Mouse (Mus musculus) urinary bladder, postnatal 0 days (tissue): ENCODE results near the gene Nnmt. TPM values are rescaled to one million over a fixed set of nuclear protein-coding genes. Genes with fewer than 3 reads are reported as not detected.

ENCODE experiments used
- polyA plus RNA-seq: library from polyadenylated mRNA; unstranded; fragments of >200 nt; fragmentation: Nextera tagmentation; extraction: Ambion mirVana; gene quantifications from 2 replicates; pipeline ENCODE4 v1.2.1, GENCODE M21; 2015

The Nnmt gene
- 15.1 and 17.1 TPM in 2 replicates for polyA plus RNA-seq

DNA sequence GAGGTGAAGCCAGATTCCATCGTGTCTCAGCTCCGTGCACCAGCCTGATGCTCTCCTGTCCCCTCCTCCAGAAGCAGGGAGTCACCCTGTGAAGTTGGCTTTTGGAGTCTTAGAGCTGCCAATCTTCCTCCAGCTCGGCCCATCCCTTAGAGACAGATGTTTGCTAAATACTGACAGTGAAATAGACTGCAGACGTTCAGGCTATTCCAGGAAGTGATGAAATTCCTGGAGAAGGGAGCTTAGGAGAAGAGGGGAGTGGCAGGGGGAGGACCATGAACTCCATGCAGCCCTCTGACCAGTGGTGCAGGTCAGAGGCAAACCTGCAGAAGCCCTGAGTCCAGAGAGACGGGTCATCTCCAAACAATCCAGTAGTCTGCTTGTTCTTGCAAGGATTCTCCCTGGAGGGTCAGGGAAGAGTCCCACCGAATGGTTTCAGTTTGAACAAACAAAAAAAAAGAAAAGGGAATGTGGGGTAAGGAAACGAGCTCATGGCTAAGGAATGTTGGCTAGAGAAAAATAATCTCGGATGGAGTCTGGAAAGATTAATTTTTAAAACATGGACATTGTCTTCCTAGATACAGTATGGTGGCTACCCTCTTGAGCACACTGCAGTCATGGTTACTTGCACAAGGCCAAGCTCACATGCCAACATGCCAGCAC, at the start of gene Nnmt:
Gene Nnmt (minus strand): TSS at position 215 of the 660 bp plus-strand sequence.

Other genes with a start within 250 kb of the Nnmt start
- 551 and 605 TPM in 2 replicates for gene Rexo2, start 124.5 kb downstream of the Nnmt start, polyA plus RNA-seq
- gene Rbm7, start 109.9 kb downstream of the Nnmt start, polyA plus RNA-seq, result 104 and 114 TPM in 2 replicates
- 45.9 and 47.4 TPM in 2 replicates for gene Gm5617, start 109.7 kb downstream of the Nnmt start, polyA plus RNA-seq
- gene Zbtb16, start 231.1 kb upstream of the Nnmt start, polyA plus RNA-seq, result 5.4 and 5.6 TPM in 2 replicates